Mouse (Mus musculus) WW6 (cell line): ENCODE results near the gene Ppp1r9a.

ENCODE experiments used
- DNase-seq: peaks from one replicate; pipeline ENCODE4 v3.0.0-alpha.2; 2013; ENCODE audit warnings: low read depth, low spot score

Gene Ppp1r9a

GRCm38 (mm10) chr6:5193693-5194092 lies 291.0 kb downstream of the Ppp1r9a start, which contains the start of gene Pon1:
Gene Pon1 (minus strand): TSS chr6:5193946.
- DNase-seq, result no peak

- no peak for DNase-seq
Measured at GRCm38 (mm10) chr6:5198590-5198989, 295.9 kb downstream of the Ppp1r9a start.

GRCm38 (mm10) chr6:5199376-5199905 lies 296.7 kb downstream of the Ppp1r9a start:
- DNase-seq, result no peak

- no peak for DNase-seq
Measured at GRCm38 (mm10) chr6:5199916-5200315, 297.2 kb downstream of the Ppp1r9a start.

GRCm38 (mm10) chr6:5207817-5208216 lies 305.1 kb downstream of the Ppp1r9a start:
- DNase-seq, result no peak
